Mouse (Mus musculus) hematopoietic stem cell, adult 5-6 weeks (primary cell): Measurements from ENCODE around the gene Sbp. TPM values are rescaled to one million over a fixed set of nuclear protein-coding genes. Genes with fewer than 3 reads are reported as not detected.
"Not testable (repeated sequence)": the region's sequence is repeated elsewhere in the genome, so short reads cannot be mapped to it uniquely, and the experiment has no call there.

Source experiments
- ATAC-seq, 2 experiments: fragments of 125-278 bp in 1 of 2; replicated peaks in 1 of 2; 2 replicates each; pipeline ENCODE4 v1.8.0; 2016 to 2017; ENCODE audit warnings: inconsistent platforms in 2 of 2, mild to moderate bottlenecking in 2 of 2, moderate number of reproducible peaks in 2 of 2, low read depth in 1 of 2, moderate TSS enrichment in 1 of 2; ENCODE audit not compliant: low FRiP score in 2 of 2, poor library complexity in 2 of 2, severe bottlenecking in 2 of 2, insufficient read depth in 1 of 2, low TSS enrichment in 1 of 2
- total RNA-seq: library from RNA; stranded (forward); fragments of 172-1452, 232-1000 nt; gene quantifications from 2 replicates; pipeline ENCODE4 v1.2.3, GENCODE M21; 2017

Sbp gene
- total RNA-seq, result not detected in 2 replicates

GRCm38 (mm10) chr17:23941372-23941771 is at the start of gene Sbp:
Gene Sbp (plus strand): TSS chr17:23941672.
- ATAC-seq, result no peak

GRCm38 (mm10) chr17:23917158-23917557 is 24.3 kb upstream of the Sbp start, which contains the start of gene Dcpp3:
Gene Dcpp3 (plus strand): TSS chr17:23917458.
- not testable (repeated sequence) for ATAC-seq

GRCm38 (mm10) chr17:23924531-23925007 is 16.9 kb upstream of the Sbp start:
- ATAC-seq, result peak; percentile 97 to 98

- peak; percentile 56 to 59 for ATAC-seq
Measured at GRCm38 (mm10) chr17:23925090-23925493, 16.4 kb upstream of the Sbp start.

- no peak for ATAC-seq
Measured at GRCm38 (mm10) chr17:23931157-23931556, 10.3 kb upstream of the Sbp start.

GRCm38 (mm10) chr17:23947486-23947885 is 6.0 kb downstream of the Sbp start:
- ATAC-seq, result not testable (repeated sequence)

GRCm38 (mm10) chr17:23949068-23949467 is 7.6 kb downstream of the Sbp start:
- ATAC-seq, result no peak

GRCm38 (mm10) chr17:23950828-23951227 is 9.4 kb downstream of the Sbp start:
- not testable (repeated sequence) for ATAC-seq

- no peak for ATAC-seq
Measured at GRCm38 (mm10) chr17:23955174-23955573, 13.7 kb downstream of the Sbp start, which contains the start of gene Sbpl. Gene Sbpl (minus strand): TSS chr17:23955274.

GRCm38 (mm10) chr17:23960084-23960738 is 18.7 kb downstream of the Sbp start:
- peak; percentile 91 to 93 for ATAC-seq

- ATAC-seq, result no peak
Measured at GRCm38 (mm10) chr17:23961573-23962122, 20.2 kb downstream of the Sbp start.

GRCm38 (mm10) chr17:23965805-23966425 is 24.4 kb downstream of the Sbp start:
- ATAC-seq, result no peak

GRCm38 (mm10) chr17:23966658-23967401 is 25.4 kb downstream of the Sbp start:
- ATAC-seq, result peak; percentile 67 to 81

- no peak for ATAC-seq
Measured at GRCm38 (mm10) chr17:23968780-23969179, 27.3 kb downstream of the Sbp start.

GRCm38 (mm10) chr17:23969231-23969630 is 27.8 kb downstream of the Sbp start:
- peak in 1 of 2 experiments; percentile 55; a peak in 1 of 4 replicates for ATAC-seq

GRCm38 (mm10) chr17:23971315-23971714 is 29.8 kb downstream of the Sbp start:
- no peak for ATAC-seq

GRCm38 (mm10) chr17:23976665-23977064 is 35.2 kb downstream of the Sbp start:
- no peak for ATAC-seq

- no peak for ATAC-seq
Measured at GRCm38 (mm10) chr17:23979471-23979870, 38.0 kb downstream of the Sbp start.
